Mouse (Mus musculus) ES-CJ7 (cell line): ENCODE measurements at regions not wholly inside any gene's neighbourhood (a gene's known extent, or its start where the extent isn't known, plus 50 kb on each side); places are given as distances from the start of the nearest gene placed in this dataset.
"Not testable (repeated sequence)": the region's sequence is repeated elsewhere in the genome, so short reads cannot be mapped to it uniquely, and the experiment has no call there.

Source experiments
- DNase-seq: peaks from one replicate; pipeline ENCODE4 v3.0.0; 2011; ENCODE audit warnings: low read depth, low spot score

DNA sequence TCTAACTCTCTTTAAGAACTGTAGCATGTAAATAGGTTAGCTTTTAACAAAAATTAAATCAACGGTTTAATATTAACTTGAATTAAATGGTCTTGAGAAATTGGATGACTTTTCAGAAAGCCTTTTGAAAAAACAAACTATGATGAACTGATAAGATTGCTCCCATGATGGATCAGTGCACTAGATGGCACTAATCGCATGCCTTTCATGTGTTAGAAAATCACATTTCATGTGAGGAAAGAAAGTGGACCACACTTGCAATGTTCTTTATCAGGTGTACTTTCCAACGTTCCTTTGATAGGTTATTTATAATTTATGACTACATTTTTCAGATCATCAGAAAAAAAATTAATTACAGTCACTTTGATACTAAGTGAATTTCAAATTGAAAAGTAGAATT, 1003.2 kb upstream of the 4930412O13Rik start:
- no peak for DNase-seq

DNA sequence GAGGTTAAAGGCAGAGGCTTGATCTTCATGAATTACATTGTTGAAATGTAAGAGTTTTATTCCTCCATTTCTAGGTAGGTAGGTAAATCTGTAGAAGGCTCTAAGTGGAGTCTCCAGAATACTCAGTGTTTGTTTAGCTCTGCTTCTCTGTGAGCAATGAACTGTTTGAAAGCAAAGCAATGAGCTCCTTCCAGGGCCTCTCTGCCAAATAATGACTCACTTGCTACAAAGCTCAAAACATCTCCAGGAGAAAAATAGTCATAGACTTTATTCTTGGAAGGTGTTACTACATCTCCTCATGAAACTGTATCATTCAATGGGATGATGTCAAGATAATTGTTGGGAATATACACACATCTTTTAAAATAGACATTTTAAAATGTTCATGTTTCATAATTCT, 968.6 kb upstream of the 4930412O13Rik start:
- DNase-seq = no peak

DNA sequence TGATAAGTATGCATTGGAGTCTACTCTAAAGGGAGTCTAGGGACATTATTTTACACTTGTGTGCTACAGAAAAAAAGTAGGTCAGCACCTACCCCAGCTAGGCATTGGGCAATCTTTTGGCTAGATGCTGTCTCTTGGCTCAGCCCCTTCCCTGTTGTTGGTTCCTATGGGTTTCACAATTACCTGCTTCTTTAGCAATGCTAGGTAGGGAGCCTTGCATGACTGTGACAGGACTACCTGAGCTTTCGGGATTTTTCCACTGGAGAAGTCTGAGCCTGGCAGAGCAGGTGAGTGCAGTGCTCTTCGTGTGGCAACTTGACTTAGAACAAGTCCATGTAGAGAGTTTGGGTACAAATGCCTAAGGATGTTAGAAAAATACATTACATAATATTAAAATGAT, 956.2 kb upstream of the 4930412O13Rik start:
- DNase-seq = no peak

DNA sequence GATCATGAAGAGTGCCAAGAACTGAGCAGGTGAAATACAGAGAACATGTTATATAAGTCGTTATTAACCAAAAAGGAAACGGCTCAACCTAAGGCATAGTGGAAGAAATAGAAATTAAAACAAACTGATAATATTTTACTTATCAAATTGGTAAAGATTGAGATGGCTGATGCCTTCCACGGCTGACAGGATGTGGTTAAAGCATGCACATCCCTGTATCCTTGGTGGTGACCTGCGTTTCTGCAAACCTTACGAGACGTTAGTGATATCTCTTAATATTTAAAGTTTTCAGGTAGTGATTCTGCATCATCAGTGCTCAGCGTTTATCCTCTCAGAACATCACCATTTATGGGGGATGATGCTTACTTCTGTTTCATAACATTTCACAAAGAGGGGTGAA, 939.5 kb upstream of the 4930412O13Rik start:
- DNase-seq = no peak

DNA sequence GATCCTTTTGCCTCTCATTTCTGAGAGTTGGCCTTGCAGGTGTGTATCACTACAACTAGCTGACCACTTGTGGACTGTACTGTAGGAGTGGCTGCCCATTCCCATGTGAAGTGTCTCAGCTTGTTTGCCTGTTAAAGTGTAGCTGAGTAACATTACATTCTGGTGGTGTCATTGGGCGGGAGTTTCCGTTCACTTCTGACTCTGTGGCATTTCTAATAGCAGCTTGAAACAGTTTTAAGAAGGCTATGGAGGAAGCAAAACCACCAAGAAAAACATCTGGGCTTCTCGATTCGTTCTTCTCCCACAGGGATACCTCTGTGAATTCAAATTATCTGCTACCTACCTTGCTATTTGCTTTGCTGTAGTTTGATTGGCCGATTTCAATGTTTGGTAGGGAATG, 922.1 kb upstream of the 4930412O13Rik start:
- DNase-seq = no peak

DNA sequence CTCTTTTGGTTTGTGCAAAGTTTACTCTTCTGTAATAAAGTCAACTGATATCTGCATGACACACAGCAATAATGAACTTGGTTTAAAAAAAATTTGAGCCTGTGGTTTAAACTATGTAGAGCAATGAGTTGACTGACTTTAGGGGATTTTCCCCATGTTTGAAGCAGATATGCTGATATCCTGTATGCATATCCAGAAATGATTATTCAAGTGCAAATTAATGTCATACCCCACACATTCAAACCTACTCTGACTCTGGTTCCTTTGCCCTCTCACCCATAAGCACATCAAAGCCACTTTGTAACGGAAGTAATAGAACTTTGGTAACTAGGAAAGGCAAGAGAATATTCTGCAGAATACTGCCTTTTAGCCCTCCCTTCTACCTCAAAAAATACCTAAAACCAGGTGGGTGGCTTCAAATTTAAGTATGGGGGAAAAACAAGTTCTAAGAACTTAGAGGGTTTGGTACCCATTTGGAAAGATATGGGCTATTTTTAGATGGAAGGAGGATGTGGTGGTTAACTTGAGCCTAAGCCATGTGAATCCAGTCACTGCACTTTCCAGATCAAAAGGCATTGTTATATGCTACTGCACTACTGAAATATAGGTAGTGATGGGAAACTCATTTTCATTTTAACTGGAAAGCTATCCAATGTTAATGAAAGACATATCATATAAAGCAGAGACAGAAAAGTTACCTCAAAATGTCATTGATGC, 915.9 kb upstream of the 4930412O13Rik start:
- no peak for DNase-seq

DNA sequence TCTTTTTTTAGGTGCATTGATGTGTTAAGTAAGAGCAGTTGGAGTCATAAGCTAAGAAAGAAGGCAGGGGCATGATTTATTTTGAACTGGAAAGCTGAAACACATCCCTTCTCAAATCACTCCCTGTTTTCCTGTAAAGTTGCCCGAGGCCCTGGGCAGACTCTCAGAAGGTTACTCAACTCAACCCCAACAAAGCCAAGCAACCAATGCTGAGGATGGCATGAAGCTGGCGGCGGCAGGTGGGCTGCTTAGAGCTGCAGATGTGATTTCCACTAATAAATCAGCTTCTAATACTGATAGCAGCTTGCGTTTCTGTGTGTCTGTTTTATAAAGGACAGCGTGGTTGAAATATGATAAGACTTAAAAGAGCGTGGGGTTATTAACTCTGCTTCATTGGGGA, 905.4 kb upstream of the 4930412O13Rik start:
- no peak for DNase-seq

DNA sequence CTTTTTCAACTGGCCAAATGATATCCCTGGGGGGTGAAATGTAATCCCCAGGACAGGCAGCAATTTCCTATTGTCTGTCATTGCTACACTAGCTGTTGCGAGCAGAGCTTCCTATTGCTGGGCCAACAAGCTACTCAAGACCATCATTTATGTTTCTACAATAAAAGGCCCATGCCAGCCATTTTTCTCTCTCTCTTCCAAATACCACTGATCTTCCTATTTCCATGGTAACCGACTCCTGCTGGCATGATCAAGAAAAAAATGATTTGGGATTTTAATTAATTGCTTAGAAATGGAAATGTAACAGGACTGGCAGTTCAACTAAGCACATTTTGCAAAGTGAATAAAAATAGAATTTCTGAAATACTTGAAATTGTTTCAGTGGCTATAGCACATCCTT, 868.7 kb upstream of the 4930412O13Rik start:
- no peak for DNase-seq

DNA sequence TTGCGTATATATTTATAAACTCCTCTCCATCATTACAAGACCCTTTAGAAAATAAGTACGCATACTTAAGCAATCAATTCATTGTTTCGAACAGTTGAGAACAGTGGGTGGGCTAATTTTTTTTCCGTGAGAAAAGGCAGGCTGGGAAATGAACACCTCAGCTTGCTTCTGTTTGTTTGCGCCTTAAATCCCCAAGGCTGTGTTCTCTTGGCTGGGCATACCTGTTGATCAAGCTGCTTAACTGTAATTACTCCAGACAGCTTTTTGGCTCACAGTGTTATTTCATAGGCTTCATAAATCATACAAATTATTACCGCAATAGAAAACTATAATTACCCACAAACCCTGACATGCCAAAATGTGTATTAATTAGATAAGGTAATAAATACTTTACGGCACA, 848.0 kb upstream of the 4930412O13Rik start:
- no peak for DNase-seq

DNA sequence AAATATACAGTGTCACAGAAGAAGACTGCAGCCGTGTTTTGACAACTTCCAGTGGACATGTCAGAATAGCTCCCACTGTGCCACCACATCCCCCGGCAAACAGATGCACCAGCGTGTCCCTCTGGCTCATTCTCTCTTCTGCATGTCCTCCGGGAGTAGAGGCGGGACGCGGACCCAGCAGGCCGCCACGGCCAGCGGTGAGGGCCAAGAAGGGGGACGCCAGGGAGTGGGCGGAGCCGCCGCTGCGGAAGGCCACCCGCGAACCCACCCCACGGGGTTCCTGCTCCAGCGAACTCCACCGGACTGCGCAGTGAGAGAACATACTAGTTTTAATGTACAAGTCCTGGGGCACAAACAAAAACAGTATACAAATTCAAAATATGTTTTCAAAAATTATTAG, 838.7 kb upstream of the 4930412O13Rik start:
- DNase-seq = not testable (repeated sequence)

DNA sequence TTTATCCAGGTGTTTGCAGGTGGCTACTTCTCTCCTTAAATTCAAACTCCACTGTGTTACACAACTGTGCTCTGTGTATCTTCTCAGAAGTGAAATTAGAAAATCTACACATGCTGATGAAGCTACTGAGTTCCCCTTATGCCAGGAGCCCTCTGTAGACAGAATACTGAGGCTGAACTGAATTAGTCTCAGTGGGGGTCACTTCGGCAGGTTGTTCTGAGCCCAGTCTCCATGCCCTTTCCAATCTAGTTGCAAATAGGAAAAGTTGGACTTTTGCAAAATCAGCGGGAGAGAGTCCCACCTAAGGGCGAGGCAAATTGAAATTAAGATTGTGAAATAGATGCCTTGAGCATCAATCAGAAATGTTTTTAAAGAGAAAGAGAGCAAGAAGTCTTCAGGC, 833.1 kb upstream of the 4930412O13Rik start:
- no peak for DNase-seq

DNA sequence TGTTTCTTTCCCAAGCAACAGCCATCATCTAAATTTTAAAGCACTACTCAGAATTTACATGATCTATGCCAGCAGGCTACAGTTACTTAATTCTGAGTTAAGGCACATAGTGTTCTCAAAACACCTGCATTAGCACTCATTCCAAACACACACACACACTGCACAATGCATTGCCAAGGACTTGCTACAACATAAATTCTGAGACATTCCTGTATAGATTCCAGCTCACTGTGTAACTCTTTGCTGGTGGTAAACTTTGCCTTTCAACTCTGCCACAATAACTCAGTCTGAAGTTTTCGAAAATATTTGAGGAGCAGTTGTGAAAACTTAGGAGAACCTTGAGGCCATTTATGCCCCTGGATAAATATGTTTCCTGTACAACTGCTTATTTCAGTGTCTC, 807.2 kb upstream of the 4930412O13Rik start:
- no peak for DNase-seq

DNA sequence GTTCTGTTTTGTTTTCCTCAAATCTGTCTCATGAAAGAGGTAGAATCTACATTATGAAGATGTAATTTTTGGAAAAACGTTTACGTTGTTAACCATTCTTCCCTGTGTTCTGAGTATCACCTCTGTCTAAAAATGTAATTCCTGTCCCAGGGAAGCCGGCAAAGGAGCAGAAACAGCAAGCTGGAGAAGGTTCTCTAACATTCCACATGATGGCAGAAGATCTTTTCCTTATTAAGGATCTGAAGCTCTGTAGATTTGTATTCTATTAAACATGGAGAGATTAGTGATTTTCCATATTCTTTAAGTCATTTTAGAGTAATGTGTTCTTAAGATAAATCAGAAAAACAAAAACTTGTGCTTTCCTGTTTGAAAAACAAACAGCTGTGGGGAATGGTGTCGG, 802.9 kb upstream of the 4930412O13Rik start:
- no peak for DNase-seq

DNA sequence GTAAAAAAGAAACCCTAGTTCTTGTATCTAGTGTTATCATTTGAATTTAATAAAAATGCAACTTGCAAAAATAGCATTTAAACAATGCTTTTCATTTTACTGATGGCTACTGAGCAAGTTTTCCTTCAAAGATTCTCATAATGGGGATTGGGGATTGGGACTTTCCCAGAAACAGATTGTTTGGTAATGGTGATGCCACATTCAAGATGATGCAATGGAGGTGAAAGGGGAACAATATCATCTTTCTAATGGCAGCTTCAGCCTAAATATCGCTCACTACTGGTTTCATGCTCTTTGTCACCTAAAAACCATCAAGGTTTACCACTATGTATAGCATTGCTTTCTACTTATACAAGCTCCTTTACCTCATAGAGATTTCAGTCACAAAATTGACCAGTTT, 799.3 kb upstream of the 4930412O13Rik start:
- no peak for DNase-seq

DNA sequence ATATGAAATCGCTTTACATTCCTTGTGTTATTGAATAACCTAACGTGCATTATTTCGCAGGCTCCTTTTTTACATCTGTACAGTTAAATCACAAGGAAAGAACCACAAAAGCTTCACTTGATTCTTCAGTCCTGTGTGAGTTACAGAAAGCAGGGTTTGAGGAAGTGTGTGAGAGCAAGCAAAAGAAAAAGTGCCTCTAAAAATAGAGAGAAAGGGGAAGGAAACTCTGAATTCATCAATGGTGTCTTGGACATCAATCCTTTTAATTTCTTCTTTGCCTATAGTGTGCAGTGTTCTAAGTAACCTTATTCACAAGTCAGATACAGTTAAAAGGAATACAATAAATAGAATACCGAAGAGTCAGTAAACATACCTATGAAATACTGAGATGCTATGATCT, 785.7 kb upstream of the 4930412O13Rik start:
- no peak for DNase-seq

DNA sequence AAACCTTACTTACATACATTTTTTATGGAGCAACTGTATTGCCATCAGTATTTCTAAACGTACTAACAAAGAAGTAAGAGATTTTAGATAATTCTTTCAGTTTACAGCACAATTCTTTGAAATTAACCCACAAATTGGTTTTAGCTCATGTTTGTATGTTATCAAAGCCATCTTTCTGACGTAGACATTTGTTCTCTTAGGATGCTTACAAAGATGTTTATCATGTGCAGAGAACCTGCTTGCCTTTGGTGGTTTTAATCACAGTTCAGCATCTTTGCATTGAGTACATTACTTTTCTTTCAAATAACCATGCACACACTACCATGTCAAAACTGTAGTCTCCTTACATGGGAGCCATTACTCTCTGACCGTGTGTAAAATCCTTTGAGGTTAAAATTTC, 764.4 kb upstream of the 4930412O13Rik start:
- DNase-seq = no peak

DNA sequence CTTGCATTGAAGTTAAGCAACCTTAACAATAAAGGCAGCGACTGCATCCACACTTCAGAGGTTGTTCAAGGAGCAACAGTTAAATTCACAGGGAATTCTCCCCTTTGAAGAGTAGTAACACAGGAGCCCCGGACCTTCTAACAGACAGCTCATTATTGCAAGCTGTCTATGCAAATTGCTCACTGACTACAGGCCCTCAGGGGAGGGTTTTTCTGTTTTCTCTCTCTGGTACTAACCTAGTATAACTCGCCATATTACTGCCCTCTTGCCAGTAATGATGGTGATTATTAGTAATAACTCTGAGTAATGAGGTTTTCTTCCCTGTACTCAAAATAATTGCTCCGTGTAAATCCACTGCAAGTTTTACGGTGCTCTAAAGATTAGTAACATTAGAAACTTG, 763.5 kb upstream of the 4930412O13Rik start:
- DNase-seq = no peak

DNA sequence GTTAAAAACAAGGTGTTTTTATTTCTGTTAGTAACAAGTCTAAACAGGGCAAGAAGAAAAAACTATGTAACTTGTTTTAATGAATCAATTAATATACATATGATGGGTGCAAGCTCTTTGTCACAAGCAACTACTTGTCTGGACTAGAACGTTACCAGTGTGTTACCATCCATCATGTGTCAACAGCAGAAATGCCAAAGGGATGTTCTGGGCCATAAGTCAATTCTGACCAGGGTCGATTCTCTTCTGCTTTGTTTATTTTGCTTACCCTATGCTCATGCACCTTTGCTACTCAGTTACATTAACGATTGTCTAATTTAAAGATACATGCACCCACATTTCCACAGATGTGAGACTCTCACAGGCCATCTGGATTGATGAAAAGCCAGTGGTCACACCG, 744.1 kb upstream of the 4930412O13Rik start:
- no peak for DNase-seq

DNA sequence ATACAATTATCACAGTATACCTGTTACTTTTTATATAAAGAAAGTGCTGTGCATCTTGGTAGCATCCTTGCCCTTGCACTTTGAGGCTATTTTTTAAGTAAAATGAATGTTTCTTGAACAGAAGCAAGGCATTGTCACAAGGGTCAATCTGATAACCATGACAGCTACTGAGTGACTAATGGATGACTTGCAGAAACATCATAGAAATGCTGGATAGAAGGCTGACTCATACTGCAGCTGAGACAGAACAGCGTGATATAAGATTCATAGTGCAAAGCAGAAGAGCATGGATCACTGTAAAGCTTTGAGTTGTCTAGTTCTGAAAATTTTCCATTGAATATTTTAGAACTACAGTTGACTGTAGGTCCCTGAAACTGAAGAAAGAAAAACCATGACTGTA, 739.6 kb upstream of the 4930412O13Rik start:
- no peak for DNase-seq

DNA sequence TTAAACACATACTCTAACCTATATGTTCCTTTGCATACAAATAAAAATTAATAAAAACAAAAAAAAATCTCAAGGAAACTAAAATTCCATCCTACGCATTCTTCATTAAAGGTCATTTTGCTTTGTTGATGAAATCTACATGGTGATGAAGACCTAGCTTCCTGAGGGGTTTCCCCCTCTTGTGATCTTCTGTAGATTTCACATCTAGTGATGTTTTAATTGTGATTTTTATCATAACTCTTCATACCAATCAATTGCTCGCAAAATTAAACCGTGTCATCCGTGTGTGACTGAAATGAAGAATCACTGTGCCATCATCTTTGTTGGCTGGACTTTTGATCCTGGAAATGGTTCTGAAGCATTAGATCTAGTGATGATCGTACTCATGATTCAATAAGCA, 725.4 kb upstream of the 4930412O13Rik start:
- no peak for DNase-seq

DNA sequence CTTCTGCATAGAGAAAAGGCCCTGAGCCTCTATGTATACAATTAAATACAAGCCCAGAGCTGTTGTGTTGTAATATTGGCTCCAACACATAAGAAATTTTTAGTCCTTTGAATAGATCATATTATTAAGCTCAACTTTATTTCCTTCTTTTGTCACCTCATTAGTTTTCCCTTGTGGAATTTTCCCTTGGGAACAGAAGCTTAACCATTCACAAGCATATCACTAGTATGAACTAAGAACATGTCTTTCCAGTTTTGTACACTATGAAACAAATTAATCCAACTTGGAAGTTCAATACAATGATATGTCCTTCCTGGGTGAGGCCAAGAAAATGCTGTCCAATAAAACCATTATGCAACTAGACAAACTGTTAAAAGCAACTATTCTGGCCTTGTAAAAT, 720.9 kb upstream of the 4930412O13Rik start:
- DNase-seq = no peak

DNA sequence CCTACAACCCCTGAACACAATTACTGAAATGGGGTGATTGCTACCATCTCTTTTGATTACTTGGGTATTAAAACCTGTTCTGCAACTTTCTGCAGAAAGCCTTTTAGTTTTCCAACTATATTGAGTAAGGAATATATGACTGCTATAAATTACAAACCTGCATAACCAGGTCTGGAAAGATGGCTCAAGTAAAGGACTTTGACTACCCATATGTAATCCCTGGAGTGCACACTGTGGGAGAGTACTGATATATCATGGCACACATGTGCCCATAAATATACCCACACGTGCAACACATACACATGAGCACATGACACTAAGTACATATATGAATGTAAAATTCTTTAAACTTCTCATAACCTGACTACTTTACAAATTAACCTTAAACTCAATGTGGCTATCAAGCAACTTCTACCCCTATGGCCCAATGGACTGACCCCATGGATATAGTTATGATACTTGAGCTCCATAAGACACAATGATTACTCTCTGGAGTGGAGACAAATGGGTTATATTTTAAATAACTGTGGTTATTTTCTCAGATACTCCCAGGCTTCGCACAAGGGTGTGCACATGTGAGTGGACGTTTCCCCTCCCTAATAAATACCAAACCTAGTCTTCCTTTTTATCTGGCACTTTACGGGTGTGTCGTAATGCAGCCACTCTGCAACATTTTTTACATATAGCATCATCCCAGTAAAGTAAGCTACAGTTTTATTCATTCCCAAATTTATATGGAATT, 717.1 kb upstream of the 4930412O13Rik start:
- DNase-seq = no peak

DNA sequence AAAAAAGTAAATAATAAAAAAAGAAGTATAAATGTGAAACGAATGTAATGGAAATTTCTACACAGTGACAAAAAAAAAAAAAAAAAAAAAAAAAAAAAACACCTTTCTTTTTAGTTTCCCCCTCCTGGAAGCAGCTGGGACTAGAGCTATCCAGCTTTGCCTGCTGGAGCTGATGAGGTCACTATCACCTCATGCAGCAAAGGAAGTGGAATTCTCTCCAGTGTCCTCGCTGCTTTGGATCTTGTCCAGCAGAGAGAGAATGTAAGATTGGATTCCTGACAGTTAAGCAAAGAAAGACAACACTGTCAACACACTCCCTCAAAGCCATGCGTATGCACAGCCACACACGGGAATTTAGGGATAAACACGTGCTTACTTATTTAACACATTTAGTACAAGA, 698.9 kb upstream of the 4930412O13Rik start:
- DNase-seq = peak; percentile 2
